Mouse (Mus musculus) midbrain, postnatal 0 days (tissue): ENCODE measurements around the gene Filip1l. TPM values are rescaled to one million over a fixed set of nuclear protein-coding genes. Genes with fewer than 3 reads are reported as not detected.

Experiments used
- ATAC-seq: fragments of 200-750 bp; cut with Nextera tagmentation; 2 replicates; pipeline ENCODE4 v1.8.0; 2017; ENCODE audit warnings: moderate number of reproducible peaks, mild to moderate bottlenecking, moderate TSS enrichment, moderate library complexity; ENCODE audit not compliant: low FRiP score
- DNase-seq: peaks from one replicate; pipeline ENCODE4 v3.0.0-alpha.2; 2015; ENCODE audit warnings: low spot score
- H3K27ac ChIP-seq: fragments of 300-500 bp; sonication (generic); 2 replicates; pipeline ENCODE4 v1.5.1; 2014; ENCODE audit warnings: low read depth, mild to moderate bottlenecking, low read length, mixed read lengths
- H3K27me3 ChIP-seq: fragments of 300-500 bp; sonication (generic); 2 replicates; pipeline ENCODE4 v1.6.1; 2014; ENCODE audit warnings: low read length, control low read depth, mixed read lengths; ENCODE audit not compliant: insufficient read depth
- H3K36me3 ChIP-seq: fragments of 300-500 bp; sonication (generic); 2 replicates; pipeline ENCODE4 v1.6.1; 2014; ENCODE audit warnings: low read length, control low read depth, mixed read lengths; ENCODE audit not compliant: insufficient read depth
- H3K4me1 ChIP-seq: fragments of 300-500 bp; sonication (generic); 2 replicates; pipeline ENCODE4 v1.6.1; 2014; ENCODE audit warnings: mild to moderate bottlenecking, control low read depth, antibody characterized with exemption, low read length, mixed read lengths; ENCODE audit not compliant: insufficient read depth
- H3K4me2 ChIP-seq: fragments of 300-500 bp; sonication (generic); 2 replicates; pipeline ENCODE4 v1.6.1; 2014; ENCODE audit warnings: low read depth, mild to moderate bottlenecking, low read length, mixed read lengths; ENCODE audit not compliant: poor library complexity, severe bottlenecking
- H3K4me3 ChIP-seq: fragments of 300-500 bp; sonication (generic); 2 replicates; pipeline ENCODE4 v1.5.1; 2014; ENCODE audit warnings: low read depth, mild to moderate bottlenecking, low read length, moderate library complexity
- H3K9ac ChIP-seq: fragments of 300-500 bp; sonication (generic); replicated peaks from 2 replicates; pipeline ENCODE4 v1.6.1; 2014; ENCODE audit warnings: mild to moderate bottlenecking, low read length, moderate library complexity, mixed read lengths; ENCODE audit not compliant: poor library complexity, severe bottlenecking
- H3K9me3 ChIP-seq: fragments of 300-500 bp; sonication (generic); 2 replicates; pipeline ENCODE4 v1.6.1; 2016; ENCODE audit warnings: low read length, control low read depth
- CTCF ChIP-seq: IDR thresholded peaks from 2 replicates; pipeline ENCODE4 v1.5.1; 2016; ENCODE audit warnings: antibody characterized with exemption, mild to moderate bottlenecking
- WGBS: fragments of 180-500 bp; shearing (Covaris S2); extraction: QIAGEN DNeasy Blood & Tissue Kit; methylation state at CpG from one replicate; pipeline ENCODE4 v1.1.7; 2014; 5-methylcytosine and 5-hydroxymethylcytosine counted together
- polyA plus RNA-seq: library from polyadenylated mRNA; unstranded; fragments of >200 nt; fragmentation: Nextera tagmentation; extraction: Ambion mirVana; gene quantifications from 2 replicates; pipeline ENCODE4 v1.2.1, GENCODE M21; 2015
- total RNA-seq: library from RNA; depleted of rRNA; stranded (reverse); fragments of >200 nt; gene quantifications from 2 replicates; pipeline ENCODE4 v1.2.3, GENCODE M21; 2014

The Filip1l gene
- total and polyA plus RNA-seq, 2 experiments from 2014 or later, result 1.9 to 2.2 TPM

GRCm38 (mm10) chr16:57568648-57569404, 215.9 kb downstream of the Filip1l start:
- Histone ChIP-seq H3K36me3 (no peaks in the 10 kb centered on the region), H3K4me1 (no peaks in the 10 kb centered on the region), H3K27me3 (no peaks in the 10 kb centered on the region), H3K4me2 (no peak overlapping the region), H3K4me3 (no peak overlapping the region), H3K27ac (no peak overlapping the region), H3K9ac (no peak overlapping the region), H3K9me3 (no peaks in the 10 kb centered on the region)
- no peak for ATAC-seq
- DNase-seq, result no peak
- no peak for TF ChIP-seq CTCF
- 97% methylated on average over 7 of the region's 7 CpGs for WGBS

GRCm38 (mm10) chr16:57570789-57571311, 218.0 kb downstream of the Filip1l start:
- no peak for TF ChIP-seq CTCF
- no peak overlapping the region for H3K4me3 ChIP-seq
- 87% methylated on average over 5 of the region's 5 CpGs for WGBS

GRCm38 (mm10) chr16:57573831-57574230, 220.9 kb downstream of the Filip1l start:
- Histone ChIP-seq H3K36me3 (no peaks in the 10 kb centered on the region), H3K4me1 (no peaks in the 10 kb centered on the region), H3K4me3 (no peak overlapping the region), H3K27ac (no peak overlapping the region), H3K4me2 (no peak overlapping the region), H3K9me3 (no peaks in the 10 kb centered on the region), H3K27me3 (no peaks in the 10 kb centered on the region), H3K9ac (no peak overlapping the region)
- TF ChIP-seq CTCF, result no peak
- ATAC-seq, result no peak
- DNase-seq, result no peak
- 100% methylated on average over 1 of the region's 1 CpGs for WGBS

More at GRCm38 (mm10) chr16:57570789-57571311, 218.0 kb downstream of the Filip1l start:
- Histone ChIP-seq H3K36me3 (no peaks in the 10 kb centered on the region), H3K27ac (no peak overlapping the region), H3K9ac (no peak overlapping the region), H3K27me3 (no peaks in the 10 kb centered on the region), H3K9me3 (no peaks in the 10 kb centered on the region), H3K4me1 (no peaks in the 10 kb centered on the region), H3K4me2 (no peak overlapping the region)
- DNase-seq, result no peak
- no peak for ATAC-seq

- no peak for ATAC-seq
- Histone ChIP-seq H3K4me2 (no peak overlapping the region), H3K4me1 (no peaks in the 10 kb centered on the region), H3K9me3 (no peaks in the 10 kb centered on the region), H3K4me3 (no peak overlapping the region), H3K27ac (no peak overlapping the region), H3K36me3 (no peaks in the 10 kb centered on the region), H3K27me3 (no peaks in the 10 kb centered on the region), H3K9ac (no peak overlapping the region)
- no peak for DNase-seq
- 89% methylated on average over 1 of the region's 1 CpGs for WGBS
- no peak for TF ChIP-seq CTCF
These were observed 223.0 kb downstream of the Filip1l start for GRCm38 (mm10) chr16:57575764-57576388.

GRCm38 (mm10) chr16:57577519-57577918, 224.6 kb downstream of the Filip1l start:
- Histone ChIP-seq H3K27me3 (no peaks in the 10 kb centered on the region), H3K9ac (no peak overlapping the region), H3K36me3 (no peaks in the 10 kb centered on the region), H3K9me3 (no peaks in the 10 kb centered on the region), H3K4me3 (no peak overlapping the region), H3K4me2 (no peak overlapping the region), H3K4me1 (no peaks in the 10 kb centered on the region), H3K27ac (no peak overlapping the region)
- 91% methylated on average over 1 of the region's 1 CpGs for WGBS
- DNase-seq (no peak), ATAC-seq (no peak)
- peak; percentile 43 for TF ChIP-seq CTCF

GRCm38 (mm10) chr16:57580041-57580440, 227.1 kb downstream of the Filip1l start:
- H3K4me2 ChIP-seq, result no peak overlapping the region
- 69% methylated on average over 7 of the region's 7 CpGs for WGBS
- no peaks in the 10 kb centered on the region for H3K27me3 ChIP-seq
- TF ChIP-seq CTCF, result no peak
- H3K4me1 ChIP-seq, result no peaks in the 10 kb centered on the region
- H3K4me3 ChIP-seq, result no peak overlapping the region
- no peak for ATAC-seq
- H3K9ac ChIP-seq, result no peak overlapping the region
- H3K9me3 ChIP-seq, result no peaks in the 10 kb centered on the region
- DNase-seq, result no peak
- no peaks in the 10 kb centered on the region for H3K36me3 ChIP-seq
- no peak overlapping the region for H3K27ac ChIP-seq
